In genomic region chr4:119768046-119768445, GRCm38 (mm10) we compare ENCODE assay signal across 23 mouse cellular contexts.
"Had no signal": no experiment of that assay in that cellular context is flagged by ENCODE, and none has a peak within 500 bp of the region (broad histone marks: within the 10 kb centered on the region; RNA-seq: fewer than 3 reads in every experiment).

No protein-coding gene starts in this region.

- DNase-seq: kidney, postnatal 25 days; layer of hippocampus, adult 9-11 months; liver; lung, adult 18-20 months; lung, postnatal 10 days; lung, postnatal 36 days; thymus, adult 2 months; thymus, postnatal 14 days; thymus, postnatal 4 days had no signal

- H3K27ac ChIP-seq: kidney, postnatal 0 days; layer of hippocampus, adult 2 months; limb, embryonic 10.5 days; limb, embryonic 13.5 days; liver, embryonic 12.5 days; liver, embryonic 15.5 days; lung, embryonic 15.5 days; midbrain, embryonic 10.5 days; midbrain, embryonic 13.5 days; neural tube, embryonic 13.5 days; stomach, postnatal 0 days had no signal

- H3K4me2 ChIP-seq: limb, embryonic 13.5 days; liver, embryonic 12.5 days; liver, embryonic 15.5 days; lung, embryonic 15.5 days; midbrain, embryonic 13.5 days; neural tube, embryonic 13.5 days had no signal

- H3K27me3 ChIP-seq: limb, embryonic 13.5 days; liver, embryonic 12.5 days; liver, embryonic 15.5 days; lung, embryonic 15.5 days; midbrain, embryonic 13.5 days; neural tube, embryonic 13.5 days had no signal

- H3K36me3 ChIP-seq: limb, embryonic 10.5 days; limb, embryonic 13.5 days; liver, embryonic 12.5 days; liver, embryonic 15.5 days; lung, embryonic 15.5 days; midbrain, embryonic 10.5 days; midbrain, embryonic 13.5 days; neural tube, embryonic 13.5 days had no signal

- H3K4me3 ChIP-seq: layer of hippocampus, adult 2 months; limb, embryonic 10.5 days; limb, embryonic 13.5 days; liver, embryonic 12.5 days; liver, embryonic 15.5 days; lung, embryonic 15.5 days; megakaryocyte, embryonic 14.5 days; midbrain, embryonic 10.5 days; midbrain, embryonic 13.5 days; myocyte; neural tube, embryonic 13.5 days had no signal

- H3K9me3 ChIP-seq: limb, embryonic 10.5 days; limb, embryonic 13.5 days; liver, embryonic 12.5 days; liver, embryonic 15.5 days; lung, embryonic 15.5 days; midbrain, embryonic 10.5 days; midbrain, embryonic 13.5 days; neural tube, embryonic 13.5 days had no signal

- ATAC-seq: liver, embryonic 12.5 days; midbrain, embryonic 13.5 days; midbrain, embryonic 16.5 days had no signal

- H3K9ac ChIP-seq: limb, embryonic 13.5 days; liver, embryonic 12.5 days; liver, embryonic 15.5 days; lung, embryonic 15.5 days; midbrain, embryonic 13.5 days; neural tube, embryonic 13.5 days had no signal

- H3K4me1 ChIP-seq: limb, embryonic 10.5 days; limb, embryonic 13.5 days; liver, embryonic 12.5 days; liver, embryonic 15.5 days; lung, embryonic 15.5 days; midbrain, embryonic 10.5 days; midbrain, embryonic 13.5 days; neural tube, embryonic 13.5 days had no signal
